Mouse (Mus musculus) midbrain, embryonic 11.5 days (tissue): ENCODE measurements at regions not wholly inside any gene's neighbourhood (a gene's known extent, or its start where the extent isn't known, plus 50 kb on each side); places are given as distances from the start of the nearest gene placed in this dataset.

Experiments used
- ATAC-seq: fragments of 200-750 bp; cut with Nextera tagmentation; 2 replicates; pipeline ENCODE4 v1.8.0; 2017; ENCODE audit warnings: moderate TSS enrichment, moderate library complexity; ENCODE audit not compliant: low FRiP score
- DNase-seq: peaks from one replicate; pipeline ENCODE4 v3.0.0; 2015; ENCODE audit warnings: low spot score; ENCODE audit errors: missing footprints
- H3K27ac ChIP-seq: fragments of 300-500 bp; sonication (generic); 2 replicates; pipeline ENCODE4 v1.5.1; 2014; ENCODE audit warnings: low read depth, low read length
- H3K27me3 ChIP-seq: fragments of 300-500 bp; sonication (generic); 2 replicates; pipeline ENCODE4 v1.6.1; 2014; ENCODE audit warnings: mild to moderate bottlenecking, low read length, moderate library complexity, mixed read lengths; ENCODE audit not compliant: control insufficient read depth, insufficient read depth
- H3K36me3 ChIP-seq: fragments of 300-500 bp; sonication (generic); 2 replicates; pipeline ENCODE4 v1.6.1; 2014; ENCODE audit warnings: mild to moderate bottlenecking, low read length, moderate library complexity, mixed read lengths; ENCODE audit not compliant: control insufficient read depth, insufficient read depth
- H3K4me1 ChIP-seq: fragments of 300-500 bp; sonication (generic); 2 replicates; pipeline ENCODE4 v1.6.1; 2014; ENCODE audit warnings: low read length; ENCODE audit not compliant: control insufficient read depth, insufficient read depth
- H3K4me2 ChIP-seq: fragments of 300-500 bp; sonication (generic); 2 replicates; pipeline ENCODE4 v1.6.1; 2014; ENCODE audit warnings: mild to moderate bottlenecking, moderate library complexity
- H3K4me3 ChIP-seq: fragments of 300-500 bp; sonication (generic); 2 replicates; pipeline ENCODE4 v1.5.1; 2014; ENCODE audit warnings: low read depth, low read length
- H3K9ac ChIP-seq: fragments of 300-500 bp; sonication (generic); 2 replicates; pipeline ENCODE4 v1.6.1; 2014; ENCODE audit warnings: low read length
- H3K9me3 ChIP-seq: fragments of 300-500 bp; sonication (generic); 2 replicates; pipeline ENCODE4 v1.6.1; 2016; ENCODE audit warnings: low read length; ENCODE audit not compliant: control insufficient read depth
- WGBS: fragments of 180-500 bp; shearing (Covaris S2); extraction: QIAGEN DNeasy Blood & Tissue Kit; methylation state at CpG from one replicate; pipeline ENCODE4 v1.1.7; 2014; 5-methylcytosine and 5-hydroxymethylcytosine counted together

GRCm38 (mm10) chr17:51239465-51239864 is 60.3 kb upstream of the Tbc1d5 start:
- Histone ChIP-seq H3K4me1 (no peaks in the 10 kb centered on the region), H3K27ac (no peak overlapping the region), H3K27me3 (no peaks in the 10 kb centered on the region), H3K4me2 (no peak overlapping the region), H3K9me3 (no peaks in the 10 kb centered on the region), H3K9ac (no peak overlapping the region), H3K4me3 (no peak overlapping the region), H3K36me3 (no peaks in the 10 kb centered on the region)
- ATAC-seq (no peak), DNase-seq (no peak)
- 66% methylated on average over 3 of the region's 3 CpGs for WGBS
